Mouse (Mus musculus) urinary bladder, postnatal 14 days (tissue): ENCODE data around the gene Slc12a5.

ENCODE experiments used
- DNase-seq: peaks from one replicate; pipeline ENCODE4 v3.0.0; 2021; ENCODE audit warnings: low spot score

The Slc12a5 gene

GRCm38 (mm10) chr2:164947930-164948329 is 12.7 kb upstream of the Slc12a5 start:
- no peak for DNase-seq

DNA sequence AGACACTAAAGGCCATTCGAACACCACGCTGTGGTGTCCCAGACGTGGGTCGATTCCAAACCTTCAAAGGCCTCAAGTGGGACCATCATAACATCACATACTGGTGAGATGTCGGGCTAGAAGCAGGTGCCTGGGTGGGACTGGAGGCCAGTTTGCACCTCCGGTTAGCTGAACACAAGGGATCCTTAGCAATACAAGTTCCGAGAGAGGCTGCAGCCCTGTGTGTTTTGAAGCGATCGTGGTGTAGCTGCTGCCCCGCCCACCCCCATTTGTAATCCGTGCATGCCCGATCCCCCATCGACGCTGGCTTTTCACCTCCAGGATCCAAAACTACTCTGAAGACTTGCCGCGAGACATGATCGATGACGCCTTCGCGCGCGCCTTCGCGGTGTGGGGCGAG is 11.6 kb upstream of the Slc12a5 start:
- DNase-seq: no peak

GRCm38 (mm10) chr2:164950501-164950900 is 10.1 kb upstream of the Slc12a5 start:
- DNase-seq: no peak

DNA sequence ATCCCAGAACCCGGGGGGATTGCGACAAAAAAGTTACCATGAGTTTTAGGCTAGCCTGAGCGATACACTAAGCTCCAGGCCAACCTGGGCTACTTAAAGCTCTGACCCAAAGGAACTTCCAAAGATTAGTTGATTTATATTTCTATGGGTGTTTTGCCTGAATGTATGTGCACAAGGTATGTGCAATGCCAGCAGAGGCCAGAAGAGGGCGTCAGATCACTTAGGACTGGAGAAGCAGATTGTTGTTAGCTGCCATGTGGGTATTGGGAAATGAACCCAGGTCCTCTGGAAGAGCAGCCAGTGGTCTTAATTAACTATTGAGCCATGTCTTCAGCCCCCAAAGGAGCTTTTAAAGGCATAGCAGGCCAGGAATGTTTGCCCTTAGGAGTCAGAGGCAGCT is 8.9 kb upstream of the Slc12a5 start:
- DNase-seq: no peak

DNA sequence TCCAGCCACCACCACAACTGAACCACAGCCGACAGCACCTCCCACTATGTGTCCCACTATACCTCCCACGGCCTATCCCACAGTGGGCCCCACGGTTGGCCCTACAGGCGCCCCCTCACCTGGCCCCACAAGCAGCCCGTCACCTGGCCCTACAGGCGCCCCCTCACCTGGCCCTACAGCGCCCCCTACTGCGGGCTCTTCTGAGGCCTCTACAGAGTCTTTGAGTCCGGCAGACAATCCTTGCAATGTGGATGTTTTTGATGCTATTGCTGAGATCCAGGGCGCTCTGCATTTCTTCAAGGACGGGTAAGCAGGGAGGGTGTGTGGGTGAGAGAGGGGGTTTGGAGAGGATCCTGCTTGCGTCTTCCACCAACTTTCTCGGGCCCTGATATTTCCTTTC is 8.2 kb upstream of the Slc12a5 start:
- no peak for DNase-seq

GRCm38 (mm10) chr2:164953224-164953623 is 7.4 kb upstream of the Slc12a5 start:
- DNase-seq: peak; percentile 78

GRCm38 (mm10) chr2:164955725-164956124 is 4.9 kb upstream of the Slc12a5 start:
- no peak for DNase-seq

- no peak for DNase-seq
Measured at GRCm38 (mm10) chr2:164956195-164956594, 4.4 kb upstream of the Slc12a5 start.

DNA sequence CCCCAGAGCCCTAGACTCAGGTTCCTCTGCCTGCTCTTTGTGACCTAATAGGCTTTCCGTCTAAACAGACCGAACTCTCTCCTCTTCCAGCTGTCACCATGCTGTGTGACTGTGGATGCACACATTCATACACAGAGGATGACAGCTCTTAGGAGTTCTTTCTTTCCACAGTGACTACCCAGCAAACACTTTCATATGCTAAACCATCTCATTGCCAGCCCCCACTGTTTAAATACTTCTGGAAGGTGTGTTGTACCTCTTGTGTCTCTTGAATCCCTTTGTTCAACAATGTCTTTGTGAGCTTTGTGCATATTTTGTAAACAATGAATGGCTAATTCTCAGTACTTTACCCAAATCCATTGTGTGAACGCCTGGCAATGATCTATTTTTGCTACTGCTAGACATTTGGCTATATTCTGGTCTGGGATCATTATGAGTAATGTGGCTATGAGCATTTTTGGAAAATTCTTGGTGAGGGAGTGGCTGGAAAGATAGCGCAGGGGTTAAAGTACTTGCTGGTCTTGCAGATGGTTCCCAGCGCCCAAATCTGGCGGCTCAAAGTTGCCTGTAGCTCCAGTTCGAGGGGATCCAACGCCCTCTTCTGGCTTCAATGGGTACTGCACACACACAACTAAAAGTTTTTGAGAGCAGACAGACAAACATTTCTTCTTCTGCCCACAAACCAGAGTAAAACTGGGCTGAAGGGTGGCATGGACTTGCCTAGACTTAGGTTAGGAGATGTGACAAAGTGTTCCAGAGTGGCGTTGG is 2.9 kb upstream of the Slc12a5 start:
- DNase-seq: no peak

DNA sequence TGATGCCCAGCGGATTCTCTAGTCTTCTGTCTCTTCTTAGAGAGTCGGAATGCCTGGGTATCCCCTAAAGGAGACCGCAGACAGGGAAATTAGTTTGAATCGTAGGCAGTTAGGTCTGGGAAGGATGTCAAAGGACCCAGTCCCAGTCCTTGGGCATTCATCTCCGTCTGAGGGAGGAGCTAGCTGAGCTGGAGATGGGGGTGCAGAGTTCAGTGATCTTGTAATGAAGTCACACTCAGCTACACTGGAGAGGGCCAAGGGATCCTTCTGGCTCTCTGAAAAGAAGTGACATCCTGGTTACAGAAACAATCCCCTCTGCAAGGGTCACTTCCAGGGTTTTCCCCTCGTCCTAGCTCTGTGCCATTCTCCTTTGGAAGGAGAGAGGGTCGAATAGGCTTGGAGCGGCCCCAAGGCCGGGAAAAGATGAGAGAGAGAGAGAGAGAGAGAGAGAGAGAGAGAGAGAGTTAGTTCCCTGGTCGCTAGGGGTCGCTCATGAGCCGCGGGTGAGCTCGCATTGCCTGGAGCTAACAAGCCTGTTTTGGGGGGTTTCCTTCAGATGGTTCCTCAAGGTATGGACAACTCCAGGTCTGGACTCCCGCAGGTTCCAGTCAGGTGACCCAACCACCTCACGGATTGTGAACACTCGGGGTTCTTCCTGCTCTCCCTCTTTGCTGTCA is 1.0 kb downstream of the Slc12a5 start:
- peak; percentile 55 for DNase-seq

- no peak for DNase-seq
Measured at GRCm38 (mm10) chr2:164962183-164962580, 1.6 kb downstream of the Slc12a5 start.

DNA sequence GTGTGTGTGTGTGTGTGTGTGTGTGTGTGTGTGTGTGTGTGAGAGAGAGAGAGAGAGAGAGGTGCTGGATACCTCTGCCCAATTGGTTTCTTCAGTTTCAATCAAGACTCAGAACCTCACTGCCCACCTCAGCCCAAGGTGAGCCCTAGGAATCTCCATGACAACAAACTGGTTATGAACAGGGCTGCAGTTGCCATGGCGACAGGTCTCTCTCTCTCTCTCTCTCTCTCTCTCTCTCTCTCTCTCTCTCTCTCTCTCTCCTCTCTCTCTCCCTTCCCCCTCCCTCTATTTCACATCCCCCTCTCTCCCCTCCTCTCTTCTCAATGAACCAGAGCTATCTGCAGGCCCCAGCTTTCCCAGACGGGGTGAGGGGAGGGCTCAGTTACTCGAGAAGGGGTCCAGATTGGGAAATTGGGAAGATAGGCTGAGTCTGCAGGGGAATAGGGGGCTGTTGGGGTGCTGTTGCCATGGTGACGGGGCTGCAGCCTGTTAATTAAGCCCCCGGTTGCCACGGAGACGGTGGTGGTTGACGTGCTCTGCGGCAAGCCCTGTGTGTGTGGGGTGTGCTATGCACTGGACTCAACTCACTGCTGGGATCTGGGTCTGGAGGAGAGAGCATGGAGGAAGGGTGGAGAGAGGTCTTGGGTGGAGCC is 3.8 kb downstream of the Slc12a5 start:
- no peak for DNase-seq

DNA sequence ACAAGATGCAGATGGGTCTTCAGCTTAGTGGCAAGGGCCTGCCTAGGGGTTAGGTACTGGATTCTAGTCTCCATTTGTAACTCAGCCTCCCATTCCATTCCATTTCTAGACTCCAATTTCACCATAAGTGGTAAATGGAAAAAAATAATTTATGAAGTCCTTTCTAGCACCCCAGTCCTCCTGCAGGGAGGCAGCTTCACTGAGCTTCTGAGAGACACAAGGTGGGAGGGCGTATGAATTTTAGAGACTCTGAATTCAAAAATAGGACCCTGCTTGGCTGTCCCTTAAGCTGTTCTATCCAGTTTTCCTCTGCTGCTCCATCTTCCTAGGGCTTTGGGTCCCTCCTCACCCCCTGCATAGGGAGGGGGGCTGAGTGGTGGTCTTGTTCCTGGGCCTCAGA is 4.4 kb downstream of the Slc12a5 start:
- no peak for DNase-seq

- peak; percentile 37 for DNase-seq
Measured at GRCm38 (mm10) chr2:164966381-164966780, 5.8 kb downstream of the Slc12a5 start.

DNA sequence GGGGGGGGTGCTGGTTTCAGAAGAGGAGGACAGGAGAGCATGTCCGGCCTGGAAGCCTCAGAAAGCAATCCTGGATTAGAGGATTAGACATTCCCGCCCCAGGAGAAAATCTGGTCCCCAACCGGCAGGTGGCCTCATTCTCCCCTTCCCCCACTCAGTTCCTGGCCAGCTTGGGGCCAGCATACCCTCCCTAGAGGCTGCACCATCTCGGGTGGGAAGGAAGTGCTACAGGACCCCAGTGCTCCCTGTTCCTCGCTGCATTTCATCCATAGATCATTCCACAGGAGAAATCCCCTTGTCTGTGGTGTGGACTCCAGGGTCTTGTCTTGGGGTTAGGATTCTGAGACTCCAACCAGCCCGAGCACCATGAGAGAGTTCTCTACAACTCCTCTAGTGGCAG is 6.6 kb downstream of the Slc12a5 start:
- DNase-seq: no peak

GRCm38 (mm10) chr2:164967761-164968440 is 7.3 kb downstream of the Slc12a5 start:
- no peak for DNase-seq

- DNase-seq: peak; percentile 73
Measured at GRCm38 (mm10) chr2:164968451-164968851, 7.8 kb downstream of the Slc12a5 start.

- DNase-seq: no peak
Measured at GRCm38 (mm10) chr2:164969348-164969781, 8.8 kb downstream of the Slc12a5 start.

DNA sequence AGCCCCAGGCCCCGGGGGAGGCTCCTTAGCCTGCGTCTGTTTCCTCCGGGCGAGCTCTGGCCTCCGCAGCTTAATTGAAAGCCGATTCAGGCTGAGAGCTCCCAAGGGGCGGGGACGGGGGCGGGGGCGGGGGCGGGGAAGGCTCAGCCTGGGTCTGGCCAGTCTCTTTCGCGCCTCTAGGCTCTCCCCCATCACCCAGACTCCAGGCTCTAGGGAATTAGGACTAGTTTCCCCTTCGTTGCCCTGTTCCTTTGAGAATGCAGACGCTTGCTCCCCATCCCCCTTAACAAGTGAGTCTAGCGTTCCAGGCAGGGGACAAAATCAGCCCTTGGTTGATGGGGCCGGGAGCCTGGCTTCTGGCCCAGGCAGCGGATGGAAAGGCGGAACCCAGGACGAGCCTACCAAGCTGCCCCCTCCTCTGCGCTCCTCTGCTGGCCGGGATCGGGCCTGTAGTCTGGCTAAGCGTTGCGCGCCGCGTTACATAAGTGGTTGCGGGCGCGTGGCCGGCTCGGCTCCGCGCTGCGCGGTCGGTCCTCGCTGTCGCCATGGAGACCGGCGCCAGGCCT is 10.1 kb downstream of the Slc12a5 start:
- no peak for DNase-seq

DNA sequence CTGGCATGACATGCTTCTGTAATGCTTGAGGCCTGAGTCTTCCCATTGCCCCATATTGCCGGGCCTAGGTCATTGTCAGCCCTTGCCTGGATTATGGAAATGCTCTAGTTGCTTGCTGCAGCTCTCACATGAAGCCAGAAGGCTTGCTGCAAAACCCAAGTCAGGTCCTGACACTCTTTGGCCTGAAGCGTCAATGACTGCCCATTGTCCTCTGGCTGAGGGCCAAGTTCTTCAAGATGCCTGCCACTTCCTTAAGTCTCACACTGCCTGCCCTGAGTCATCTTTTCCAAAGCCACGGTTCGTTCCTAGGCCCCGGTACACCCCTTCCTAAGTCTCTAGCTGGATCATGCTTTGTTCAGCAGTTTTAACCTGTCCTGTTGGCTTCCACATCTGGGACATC is 12.0 kb downstream of the Slc12a5 start:
- DNase-seq: no peak

DNA sequence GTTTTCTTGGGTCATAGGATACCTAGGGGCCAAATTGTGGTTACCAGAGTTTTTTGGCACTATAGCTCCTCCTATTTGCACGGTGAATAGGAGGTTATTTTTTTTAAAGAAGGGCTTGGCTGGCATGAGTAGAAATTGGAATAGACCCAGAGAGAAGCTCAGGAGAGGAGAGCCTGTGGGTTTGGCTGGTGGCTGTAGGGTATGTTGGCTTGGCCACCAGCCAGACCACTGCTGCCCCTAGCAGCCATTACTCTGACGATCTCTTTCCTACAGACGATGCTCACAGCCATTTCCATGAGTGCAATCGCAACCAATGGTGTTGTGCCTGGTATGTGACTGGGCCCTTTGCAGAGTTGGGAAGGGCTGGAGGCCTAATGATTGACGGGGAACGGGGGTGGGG is 15.0 kb downstream of the Slc12a5 start:
- no peak for DNase-seq

GRCm38 (mm10) chr2:164979749-164980148 is 19.1 kb downstream of the Slc12a5 start:
- peak; percentile 64 for DNase-seq
